Mouse (Mus musculus) G1E-ER4 (cell line): ENCODE data around the gene Mlh3. TPM values are rescaled to one million over a fixed set of nuclear protein-coding genes. Genes with fewer than 3 reads are reported as not detected.

Source experiments
- GATA1 ChIP-seq: IDR thresholded peaks from one replicate; pipeline ENCODE4 v1.8.0; 2012; ENCODE audit warnings: low read length, inconsistent platforms
- polyA plus RNA-seq: library from polyadenylated mRNA; stranded (reverse); fragments of >175 nt; gene quantifications from 2 replicates; pipeline ENCODE4 v1.2.3, GENCODE M21; 2012

Gene Mlh3
- polyA plus RNA-seq, 1 experiment: 0.84 TPM

DNA sequence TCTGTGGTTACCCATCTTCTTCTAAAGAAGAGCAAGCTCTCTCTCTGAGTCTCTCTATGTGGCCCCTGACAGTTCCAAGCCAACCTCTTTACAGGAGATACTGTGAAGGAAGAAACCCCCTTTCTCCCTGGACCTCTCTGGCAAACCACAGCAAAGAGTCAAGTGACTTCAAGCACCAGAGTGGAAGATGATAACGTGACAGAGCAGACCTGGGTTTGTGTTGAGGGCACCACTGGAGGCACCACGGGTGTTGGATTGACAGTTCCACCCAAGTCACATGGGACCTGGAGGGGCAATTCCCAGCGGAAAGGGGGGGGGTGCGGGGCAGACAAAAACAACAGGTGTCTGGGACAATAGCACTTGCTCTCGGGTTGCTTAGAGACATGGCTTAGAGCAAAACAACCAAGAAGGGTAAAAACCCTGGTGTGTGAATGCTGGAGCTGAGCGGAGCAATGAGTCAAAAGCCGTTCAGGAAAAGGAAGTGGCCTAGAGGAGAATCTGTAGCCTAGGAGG, 61.7 kb downstream of the Mlh3 start:
- no peak for TF ChIP-seq GATA1

DNA sequence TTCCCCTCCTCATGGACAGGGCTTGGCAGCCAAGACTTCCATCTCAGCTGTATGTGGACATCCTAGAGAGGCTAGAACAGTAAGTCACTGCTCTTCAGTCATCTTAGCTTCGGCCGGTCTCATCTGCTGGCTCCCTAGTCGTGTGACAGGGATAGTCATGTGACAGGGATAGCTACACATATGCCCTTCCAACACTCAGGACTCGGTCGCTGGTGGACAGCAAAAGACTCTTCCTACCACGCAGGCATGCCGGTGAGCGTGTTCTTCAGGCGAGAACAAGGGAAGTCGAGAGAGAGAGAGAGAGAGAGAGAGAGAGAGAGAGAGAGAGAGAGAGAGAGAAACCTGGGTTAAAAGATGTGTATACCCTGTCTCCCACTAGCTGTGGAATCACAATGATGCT, 65.0 kb downstream of the Mlh3 start:
- no peak for TF ChIP-seq GATA1

DNA sequence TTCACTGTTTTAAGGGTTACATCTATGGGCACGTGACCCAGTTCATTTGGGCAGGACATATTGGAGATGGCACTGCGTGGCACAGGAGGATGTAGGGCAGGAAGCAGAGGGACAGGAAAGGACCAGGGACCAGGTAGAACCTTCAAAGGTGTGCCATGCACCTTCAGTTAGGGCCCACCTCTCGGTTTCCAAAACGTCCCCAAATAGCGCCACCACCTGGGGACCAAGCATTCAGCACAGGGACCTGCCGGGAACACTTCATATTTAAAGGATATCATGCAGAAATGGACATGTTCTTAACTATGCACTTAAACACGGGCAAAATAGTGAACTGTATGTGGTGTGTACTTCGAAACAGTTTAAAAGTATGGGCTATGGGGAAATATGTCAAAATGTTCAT, 66.3 kb downstream of the Mlh3 start:
- no peak for TF ChIP-seq GATA1

DNA sequence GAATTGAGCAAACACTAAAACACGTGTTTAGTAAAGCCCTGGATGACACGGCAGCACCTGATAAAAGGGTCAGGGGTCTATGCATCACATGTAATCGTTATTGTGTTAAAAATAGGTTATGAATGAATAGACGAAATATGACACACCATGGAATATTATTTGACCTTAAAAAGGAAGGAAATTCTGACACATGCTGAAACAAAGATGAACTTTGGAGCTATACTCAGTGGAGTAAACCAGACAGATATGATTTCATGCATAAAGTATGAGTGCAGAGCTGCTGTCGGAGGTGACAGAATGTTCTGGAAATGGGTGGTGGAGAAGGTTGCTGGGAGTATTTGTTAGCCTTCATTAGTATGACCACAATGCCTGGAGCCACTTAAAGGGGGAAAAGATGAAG, 66.7 kb downstream of the Mlh3 start:
- TF ChIP-seq GATA1: no peak

DNA sequence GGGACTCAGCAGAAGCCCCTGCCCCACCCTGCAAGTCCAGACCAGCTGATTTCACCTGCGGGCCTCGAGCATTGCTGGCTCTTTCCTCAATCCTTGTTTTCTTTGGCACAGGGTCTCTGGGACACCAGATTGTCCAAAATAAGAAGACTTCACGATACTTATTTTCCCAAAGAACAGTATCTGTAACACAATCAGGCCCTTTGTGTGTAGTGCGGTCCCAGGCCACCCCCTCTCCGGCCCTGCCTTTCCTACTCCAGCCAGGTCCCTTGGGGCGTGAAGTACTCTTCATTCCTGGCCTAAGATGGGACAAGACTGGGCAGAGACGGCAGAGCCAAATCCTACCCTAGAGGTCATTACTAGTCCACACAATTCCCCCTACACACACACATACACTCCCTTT, 68.2 kb downstream of the Mlh3 start:
- TF ChIP-seq GATA1: no peak

DNA sequence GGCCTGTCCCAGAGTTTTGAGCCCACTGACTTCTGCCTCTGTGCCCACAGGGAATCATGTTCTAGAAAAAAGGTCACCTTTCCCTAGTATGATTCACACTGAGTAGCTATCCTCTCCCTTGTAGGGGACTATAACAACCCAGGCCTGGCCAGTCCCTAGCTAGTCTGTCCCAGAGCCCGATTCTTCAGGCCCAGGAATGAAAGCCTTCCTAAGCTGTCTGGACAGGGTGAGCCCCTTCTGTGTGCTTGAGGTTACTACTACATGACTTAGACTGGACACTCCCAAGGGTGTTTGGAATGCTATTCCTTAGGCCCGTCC, 68.6 kb downstream of the Mlh3 start:
- no peak for TF ChIP-seq GATA1

DNA sequence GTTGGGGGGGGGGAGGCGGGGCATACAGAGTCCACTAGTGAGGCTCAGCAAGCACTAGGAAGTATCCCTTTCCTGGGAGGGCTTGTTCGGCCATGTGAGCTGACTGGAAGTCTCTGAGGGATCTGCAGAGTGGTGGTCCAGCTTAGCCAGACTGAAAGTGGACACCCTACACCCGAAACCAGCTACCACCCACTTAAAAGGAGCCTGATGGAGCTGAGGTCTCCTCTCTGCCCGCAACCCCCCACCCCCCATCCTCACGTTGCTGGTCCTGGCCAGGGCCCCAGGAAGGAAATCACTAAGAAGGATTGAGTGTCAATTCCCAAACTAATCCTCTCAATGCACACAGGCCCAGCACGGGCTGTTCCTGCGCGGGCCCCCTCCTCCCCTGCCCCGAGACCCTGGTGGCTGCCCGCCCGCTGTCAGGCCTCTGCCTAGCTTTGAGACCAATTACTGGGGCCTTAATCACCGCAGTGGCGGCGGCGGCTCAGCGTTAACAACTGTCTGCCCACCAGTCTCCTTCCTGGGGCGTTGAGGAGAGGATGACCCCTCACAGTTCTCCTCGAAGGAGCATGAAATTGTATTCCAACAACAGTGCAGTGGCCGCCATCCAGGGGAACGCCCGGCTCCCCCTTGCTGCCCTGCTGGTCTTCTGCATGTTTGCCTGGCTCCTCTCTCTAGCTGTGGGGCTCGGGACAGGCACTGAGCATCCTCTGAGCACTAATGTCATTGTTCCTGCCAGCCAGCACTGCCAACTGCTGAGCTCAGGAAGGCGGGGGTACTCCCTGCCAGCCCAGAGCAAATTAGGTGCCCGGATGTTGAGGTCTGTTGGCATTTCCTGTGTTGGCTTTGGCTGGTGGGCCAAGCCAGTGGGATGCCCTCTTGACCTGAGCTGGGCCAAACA, 69.2 kb downstream of the Mlh3 start:
- no peak for TF ChIP-seq GATA1

DNA sequence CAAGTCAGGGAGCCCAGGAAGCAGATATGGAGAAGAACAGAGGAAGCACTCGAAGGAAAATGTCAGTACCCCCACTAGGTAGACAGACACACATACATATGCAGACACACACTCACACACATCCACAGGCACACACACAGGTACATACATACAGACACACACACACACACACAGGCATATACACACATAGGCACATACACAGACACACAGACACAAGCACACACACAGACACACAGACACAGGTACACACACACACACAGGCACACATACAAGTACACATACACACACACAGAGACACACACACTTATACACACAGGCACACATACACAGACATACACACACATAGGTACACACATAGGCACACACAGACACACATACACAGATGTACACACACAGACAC, 70.4 kb downstream of the Mlh3 start:
- TF ChIP-seq GATA1: no peak

DNA sequence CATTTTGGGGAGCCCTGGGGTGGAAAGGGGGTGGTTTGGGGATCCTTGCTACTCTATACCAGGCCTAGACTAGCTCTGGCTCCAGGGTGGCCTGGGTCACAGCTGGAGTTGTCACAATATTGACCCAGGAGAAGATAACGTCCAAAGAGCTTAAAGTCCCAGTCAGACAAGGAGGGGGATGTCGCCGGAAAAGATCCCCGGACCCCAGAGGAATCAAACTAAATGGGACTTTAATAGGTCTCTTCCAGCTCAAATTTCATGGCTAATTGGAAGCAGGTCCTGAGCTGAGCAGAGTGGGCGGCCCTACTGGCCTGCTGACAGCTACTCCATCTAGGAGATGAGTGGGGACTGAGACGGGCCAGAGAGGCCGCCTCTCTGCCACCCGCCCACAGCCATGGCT, 72.5 kb downstream of the Mlh3 start:
- TF ChIP-seq GATA1: no peak

DNA sequence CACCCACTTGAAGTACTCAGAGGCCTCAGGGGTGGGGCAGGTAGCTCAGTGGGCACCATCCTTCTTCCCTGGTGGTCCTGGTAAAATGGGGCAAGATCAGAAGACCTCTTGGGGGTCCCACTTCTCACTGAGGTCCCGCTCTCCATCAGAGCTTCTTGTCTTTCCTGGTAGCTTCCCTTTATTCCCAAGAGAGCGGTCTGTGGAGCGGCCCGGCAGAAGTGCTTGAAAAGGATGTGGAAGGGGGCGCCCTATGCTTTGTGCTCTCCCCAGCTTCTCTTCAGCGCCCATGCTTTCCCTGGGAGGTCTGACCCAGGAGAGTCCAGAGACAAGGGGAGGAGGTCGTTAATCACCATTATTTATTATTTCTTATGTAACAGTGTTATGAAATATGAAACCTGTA, 73.0 kb downstream of the Mlh3 start:
- TF ChIP-seq GATA1: no peak

DNA sequence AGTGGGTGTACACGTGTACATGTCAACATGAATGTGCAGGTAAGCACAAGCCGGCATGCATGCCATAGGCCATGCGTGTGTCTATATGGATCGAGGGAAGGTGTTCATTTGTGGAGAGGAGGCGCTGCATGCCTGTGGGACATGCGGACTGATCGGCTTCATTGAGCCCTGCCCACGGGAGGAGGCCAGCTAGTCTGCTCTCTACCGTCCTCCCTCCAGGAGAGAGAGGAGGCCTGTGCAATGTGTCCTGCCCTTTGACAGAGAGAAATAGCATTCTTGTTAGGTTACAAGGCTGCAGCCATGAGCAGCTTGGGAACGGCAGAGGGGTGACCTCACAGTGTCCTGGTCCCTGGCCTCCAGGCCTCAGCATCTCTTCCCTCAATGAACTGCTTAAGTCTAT, 74.2 kb downstream of the Mlh3 start:
- no peak for TF ChIP-seq GATA1

DNA sequence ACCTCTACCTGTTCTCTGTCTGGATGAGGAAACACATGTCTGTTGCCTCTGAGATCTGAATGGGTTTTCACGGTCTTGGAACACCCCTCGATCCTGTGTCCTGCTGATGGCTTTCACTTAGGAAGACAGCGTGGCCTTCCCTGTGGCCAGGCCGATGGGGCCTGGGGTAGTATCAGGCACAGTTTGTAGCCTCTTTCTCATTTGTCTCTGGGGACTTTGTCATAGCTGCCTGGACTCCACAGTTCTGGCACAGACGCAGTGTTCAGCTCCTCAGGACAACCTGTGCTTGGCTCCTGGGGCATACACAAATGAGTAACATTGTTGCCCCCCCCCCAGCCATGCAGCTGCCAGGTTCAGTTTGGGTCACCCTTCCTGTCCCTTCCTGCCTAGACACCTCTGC, 75.3 kb downstream of the Mlh3 start:
- no peak for TF ChIP-seq GATA1

DNA sequence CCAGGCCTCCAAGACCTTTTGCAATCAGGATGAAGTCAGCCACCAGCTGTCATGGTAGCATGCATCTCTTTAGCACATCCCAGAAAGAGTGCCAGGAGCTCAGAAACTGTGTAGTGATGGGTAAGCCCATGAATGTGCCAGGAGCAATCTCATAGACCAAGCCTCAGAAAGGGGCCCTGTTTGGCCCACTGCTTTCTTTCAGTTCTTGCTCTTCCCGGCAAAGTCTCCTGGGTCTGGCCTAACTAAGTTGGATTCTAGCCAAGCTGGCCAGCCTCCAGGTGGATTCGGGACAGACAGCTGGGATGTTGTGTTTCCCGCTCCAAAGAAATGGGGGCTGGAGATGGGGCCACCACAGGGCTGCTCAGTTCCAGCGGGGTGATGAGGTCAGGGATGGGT, 75.8 kb downstream of the Mlh3 start:
- no peak for TF ChIP-seq GATA1

DNA sequence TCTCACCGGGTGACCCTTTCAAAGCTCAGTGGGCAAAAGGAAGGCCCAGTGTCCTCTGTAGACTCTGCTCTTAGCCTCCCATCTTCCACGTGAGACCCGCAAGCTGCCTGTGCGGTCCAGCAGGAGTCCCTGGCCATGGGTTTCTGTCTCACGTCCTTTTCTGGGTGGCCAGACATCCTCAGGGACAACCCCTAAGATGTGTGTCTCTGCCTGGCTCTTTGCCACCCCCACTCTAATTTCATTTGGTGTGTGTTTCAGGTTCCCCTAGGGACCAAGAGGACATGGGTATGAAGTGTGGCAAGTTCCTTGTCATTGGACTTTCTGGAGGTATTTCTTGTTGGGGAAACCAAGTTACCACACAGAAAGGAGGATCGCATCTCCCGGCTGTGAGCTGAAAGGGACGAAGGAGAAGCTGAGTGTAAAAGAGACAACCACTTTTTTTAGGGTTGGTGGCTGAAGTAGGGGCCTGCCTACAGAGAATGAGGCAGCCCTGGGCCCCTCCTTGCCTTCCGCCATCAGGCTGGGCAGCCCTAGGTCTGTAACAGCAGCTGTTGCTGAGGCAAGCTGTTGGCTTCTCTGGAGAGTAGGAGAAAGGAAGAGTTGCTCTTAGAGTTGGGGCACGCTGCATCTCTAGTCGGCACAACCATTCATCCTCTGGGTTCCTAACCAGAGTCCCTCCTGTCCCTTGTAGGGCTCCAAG, 76.3 kb downstream of the Mlh3 start:
- TF ChIP-seq GATA1: no peak

DNA sequence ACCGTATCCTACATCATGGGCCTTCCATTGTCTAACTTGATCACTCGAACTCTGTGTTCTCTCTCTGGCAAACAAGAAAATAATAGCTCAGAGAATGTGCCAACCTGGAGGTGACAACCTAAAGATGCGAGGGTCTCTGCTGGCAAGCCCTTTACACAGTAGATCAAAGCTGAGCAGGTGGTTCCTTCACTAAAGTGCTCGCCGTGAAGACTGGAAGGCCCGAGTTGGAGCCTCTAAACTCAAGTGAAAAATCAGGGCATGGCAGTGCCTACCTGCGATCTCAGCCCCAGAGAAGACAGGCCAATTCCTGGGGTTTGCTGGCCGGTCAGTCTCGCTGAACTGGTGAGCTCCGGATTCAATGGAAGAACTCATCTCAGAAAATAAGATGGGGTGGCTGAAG, 77.3 kb downstream of the Mlh3 start:
- no peak for TF ChIP-seq GATA1

DNA sequence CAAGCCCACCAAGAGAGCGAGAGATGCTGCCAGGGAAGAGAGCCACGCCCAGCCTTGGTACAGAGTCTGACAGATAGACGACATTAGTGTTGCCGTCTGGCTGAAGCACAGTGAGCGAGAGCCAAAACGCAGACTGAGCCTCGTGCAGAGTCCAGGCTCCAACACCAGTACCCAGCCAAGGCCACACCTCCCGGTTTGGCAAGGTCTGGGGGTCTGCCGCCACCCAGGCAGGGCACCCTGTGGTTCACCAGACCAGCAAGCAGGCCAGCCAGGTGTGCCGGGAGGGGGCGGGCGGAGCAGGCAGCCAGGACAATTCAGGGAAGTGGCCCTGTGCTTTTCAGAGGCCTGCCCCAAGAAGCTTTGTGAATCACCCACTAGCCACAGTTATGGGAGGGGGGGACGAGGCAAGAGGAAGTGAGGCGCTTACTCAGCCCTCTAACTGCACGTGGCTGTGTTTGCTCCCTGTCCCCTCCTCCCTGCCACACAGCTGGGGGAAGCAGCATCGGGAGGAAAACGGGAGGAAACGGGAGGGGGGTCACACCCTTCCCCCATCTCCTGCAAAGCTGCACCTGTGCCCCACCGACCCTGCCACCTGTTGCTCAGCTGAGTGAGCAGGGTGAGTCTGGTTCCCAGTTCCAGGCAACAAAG, 77.8 kb downstream of the Mlh3 start:
- no peak for TF ChIP-seq GATA1
